Mouse (Mus musculus) CH12F3 (cell line): Measurements from ENCODE around the gene Ikzf5.
"Not testable (repeated sequence)": the region's sequence is repeated elsewhere in the genome, so short reads cannot be mapped to it uniquely, and the experiment has no call there.

ENCODE experiments used
- in situ Hi-C: fragments of 300-500 bp; cut with MboI; formaldehyde crosslinking; loops from 2 replicates; pipeline ENCODE4 v1.14.3; 2020; ENCODE audit warnings: low sequenced_read_pairs

The Ikzf5 gene

GRCm38 (mm10) chr7:131410416-131411058 lies at the start of gene Ikzf5, which contains the start of gene Acadsb:
TSS of gene Ikzf5 (minus strand) at chr7:131410521.
TSS of gene Acadsb (plus strand) at chr7:131410601.
- in situ Hi-C loops, result no loop called here

GRCm38 (mm10) chr7:131456714-131457113 lies 46.4 kb upstream of the Ikzf5 start:
- in situ Hi-C loops, result no loop called here

DNA sequence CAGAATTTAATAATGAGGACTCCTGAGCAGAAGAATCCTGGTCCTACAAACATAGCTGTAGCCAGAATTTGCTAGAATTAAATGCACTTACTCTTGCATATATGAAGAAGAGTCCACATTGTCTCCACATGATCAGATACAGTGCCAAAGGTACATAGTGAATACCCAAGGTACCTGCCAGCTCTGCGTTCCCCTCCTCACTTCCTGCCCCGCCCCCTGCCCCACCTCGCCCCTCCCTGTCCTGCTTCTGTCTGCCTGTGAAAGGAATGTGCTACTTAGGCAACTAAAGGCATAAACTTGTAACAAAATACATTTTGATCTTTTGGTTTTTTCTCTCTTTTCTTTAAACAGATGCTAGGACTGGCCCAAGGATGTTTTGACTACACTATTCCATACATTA lies 26.7 kb upstream of the Ikzf5 start:
- in situ Hi-C loops, result loop anchor here (10.0 kb wide), 1 partner anchor 448 kb away; no protein-coding TSS in a partner anchor

DNA sequence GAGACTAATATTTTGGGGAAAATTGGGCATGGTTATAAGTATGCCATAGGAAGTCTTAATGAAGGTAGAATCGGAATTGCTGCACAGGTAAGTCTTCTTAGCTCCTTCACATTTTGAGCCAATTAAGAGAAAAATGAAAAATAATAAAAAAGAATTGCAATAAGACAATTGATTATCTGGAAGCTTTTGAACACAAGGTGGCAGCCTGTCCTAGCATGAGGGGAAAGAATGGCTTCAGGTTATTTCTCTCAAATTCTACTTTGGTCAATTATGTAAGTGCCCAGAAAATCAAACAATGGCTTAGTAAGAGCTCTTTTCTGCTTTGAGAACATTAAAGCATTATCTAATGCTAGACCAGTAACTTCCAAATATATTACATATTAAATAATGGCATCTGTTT lies 24.0 kb upstream of the Ikzf5 start:
- in situ Hi-C loops, result loop anchor here (10.0 kb wide), 1 partner anchor 451 kb away; no protein-coding TSS in a partner anchor

DNA sequence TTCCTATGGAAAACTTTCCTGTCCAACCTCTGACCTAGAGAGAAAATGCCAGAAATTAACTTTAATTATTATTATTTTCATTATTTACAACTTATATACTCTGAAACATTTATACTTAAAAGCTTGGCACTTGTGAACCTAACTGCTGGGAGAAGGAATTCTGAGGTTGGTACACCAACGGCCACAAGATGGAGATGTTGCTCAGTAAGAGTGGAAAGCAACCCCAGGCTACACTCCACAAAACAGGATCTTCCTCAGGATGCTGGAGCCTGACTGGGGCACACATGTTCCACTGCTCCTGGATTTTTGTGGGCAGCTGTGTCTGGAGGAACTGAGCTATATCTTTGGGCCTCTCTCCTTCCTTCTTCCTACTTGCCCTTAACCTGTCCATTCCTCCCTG lies 21.9 kb upstream of the Ikzf5 start:
- in situ Hi-C loops, result loop anchor here (10.0 kb wide), 1 partner anchor 453 kb away; no protein-coding TSS in a partner anchor

DNA sequence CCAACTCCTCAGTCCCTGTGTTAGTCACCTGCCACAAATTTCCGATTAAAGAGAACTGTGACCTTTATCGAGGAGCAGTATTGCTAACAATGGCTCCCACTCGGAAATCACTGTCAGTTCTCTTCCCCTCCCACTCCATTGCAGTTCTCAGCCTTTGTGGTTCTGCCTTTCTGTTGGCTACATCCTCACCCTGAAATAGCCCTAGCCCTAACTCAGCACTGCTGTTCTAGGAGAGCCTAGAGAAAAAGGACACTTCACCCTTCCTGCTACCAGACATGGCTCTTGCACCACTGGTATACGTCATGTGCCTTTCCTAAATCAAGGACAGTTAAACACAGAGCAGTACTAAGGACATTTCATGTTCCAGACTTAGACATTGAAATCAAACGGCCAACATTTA lies 17.0 kb upstream of the Ikzf5 start:
- in situ Hi-C loops, result no loop called here

DNA sequence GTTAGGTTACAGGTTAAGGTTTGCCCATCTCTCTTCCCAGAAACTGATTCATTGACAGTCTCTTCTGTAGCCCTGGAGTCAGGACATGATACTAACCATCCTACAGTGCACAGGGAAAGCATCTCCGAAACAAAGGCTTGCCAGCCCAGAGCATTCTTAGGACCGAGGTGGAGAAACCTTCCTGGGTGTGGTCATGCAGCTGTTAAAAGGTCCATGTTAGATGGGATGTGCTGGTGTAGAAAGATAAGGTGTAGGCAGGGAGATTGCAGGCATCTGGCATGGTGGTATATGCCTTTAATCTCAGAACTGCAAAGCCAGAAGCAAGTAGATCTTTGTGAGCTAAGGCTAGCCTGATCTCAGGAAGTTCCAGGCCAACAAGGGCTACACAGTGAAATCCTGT lies 14.6 kb upstream of the Ikzf5 start:
- in situ Hi-C loops, result no loop called here

GRCm38 (mm10) chr7:131417605-131418004 lies 7.3 kb upstream of the Ikzf5 start:
- in situ Hi-C loops, result no loop called here

- in situ Hi-C loops, result not testable (repeated sequence)
Measured at GRCm38 (mm10) chr7:131416742-131417141, 6.4 kb upstream of the Ikzf5 start.

GRCm38 (mm10) chr7:131411941-131412270 lies 1.6 kb upstream of the Ikzf5 start:
- in situ Hi-C loops, result no loop called here

DNA sequence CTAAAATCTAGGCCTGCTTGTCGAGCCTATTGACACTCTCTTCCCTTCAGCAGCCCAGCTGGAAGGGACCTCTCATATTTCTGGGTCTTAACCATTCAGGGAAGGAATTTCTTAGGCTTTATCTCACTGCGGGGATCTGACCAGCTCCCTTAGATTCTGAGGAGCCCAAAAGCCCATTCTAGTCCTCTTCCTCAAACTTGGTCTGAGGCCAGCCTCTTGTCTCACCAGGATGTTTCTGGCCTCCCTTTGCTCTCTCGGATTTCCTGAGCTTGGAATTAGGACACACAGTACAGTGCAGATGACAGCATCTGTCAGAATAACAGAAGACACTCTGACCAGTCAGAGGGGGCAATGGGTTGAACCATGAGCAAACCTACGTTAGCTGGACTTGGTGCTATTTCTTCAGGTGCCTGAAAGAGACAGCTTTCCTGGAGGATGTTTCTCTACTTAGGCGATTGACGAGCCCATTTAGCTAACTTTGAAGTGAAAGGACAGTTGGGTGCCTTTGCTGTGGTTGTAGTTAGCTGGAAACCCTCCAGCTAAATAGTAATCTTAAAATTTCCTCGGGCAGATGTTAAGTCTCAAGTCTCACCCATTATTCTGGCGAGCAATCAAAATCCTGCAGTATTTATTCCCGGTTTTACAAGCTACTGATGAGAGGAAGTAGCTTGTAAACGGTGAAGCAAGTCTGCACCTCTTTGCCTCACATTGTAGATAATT lies 1.1 kb upstream of the Ikzf5 start:
- in situ Hi-C loops, result no loop called here

DNA sequence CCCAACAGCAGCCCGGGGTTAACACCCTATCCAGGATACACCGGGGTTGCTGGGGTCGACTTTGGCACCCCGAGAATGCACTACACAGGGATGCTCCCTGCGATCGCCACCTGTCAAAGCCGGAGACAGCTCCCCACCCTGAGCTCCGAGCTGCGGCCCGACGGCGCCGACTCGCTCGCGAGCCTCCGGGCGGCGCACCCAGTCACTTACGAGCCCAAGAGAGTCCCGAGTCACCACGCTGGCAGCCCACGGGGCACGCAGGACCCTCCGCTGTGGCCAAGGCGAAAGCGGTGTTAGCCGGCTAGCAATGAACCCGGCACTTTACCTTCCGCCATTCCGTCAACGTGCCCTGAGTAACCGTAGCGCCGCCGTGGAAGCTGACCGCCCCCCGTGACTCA lies 334 bp downstream of the Ikzf5 start:
- in situ Hi-C loops, result no loop called here

DNA sequence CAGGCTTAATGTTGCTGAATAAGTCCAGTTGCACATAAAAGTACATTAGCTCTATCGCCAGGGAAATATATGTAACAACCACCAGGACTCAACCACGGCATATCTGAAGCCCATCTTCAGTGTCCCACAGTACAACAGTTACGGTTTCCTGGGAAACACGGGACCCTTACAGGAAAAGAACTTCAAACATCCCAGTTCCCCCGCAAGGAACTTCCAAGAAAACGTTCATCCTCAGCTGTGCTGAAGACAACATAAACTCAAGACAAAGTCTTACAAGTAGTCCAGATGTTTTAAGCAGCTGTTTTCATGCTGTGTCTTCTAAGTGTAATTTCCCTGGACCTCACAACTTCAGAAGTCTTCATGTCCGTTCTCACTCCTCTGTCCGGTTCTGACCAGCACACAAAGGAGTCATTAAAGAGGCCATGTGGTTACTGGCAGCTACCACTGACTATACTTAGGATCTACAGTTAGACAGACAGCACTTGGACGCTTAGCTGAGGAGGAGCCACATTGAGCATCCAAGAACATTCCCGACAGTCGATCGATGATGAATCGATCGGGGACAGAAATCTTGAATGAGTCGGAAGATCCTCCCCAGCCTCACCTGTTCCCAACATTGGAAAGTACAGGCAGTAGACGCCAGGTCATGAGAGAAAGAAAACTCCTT lies 867 bp downstream of the Ikzf5 start:
- in situ Hi-C loops, result no loop called here

GRCm38 (mm10) chr7:131391761-131392160 lies 18.6 kb downstream of the Ikzf5 start:
- in situ Hi-C loops, result not testable (repeated sequence)

DNA sequence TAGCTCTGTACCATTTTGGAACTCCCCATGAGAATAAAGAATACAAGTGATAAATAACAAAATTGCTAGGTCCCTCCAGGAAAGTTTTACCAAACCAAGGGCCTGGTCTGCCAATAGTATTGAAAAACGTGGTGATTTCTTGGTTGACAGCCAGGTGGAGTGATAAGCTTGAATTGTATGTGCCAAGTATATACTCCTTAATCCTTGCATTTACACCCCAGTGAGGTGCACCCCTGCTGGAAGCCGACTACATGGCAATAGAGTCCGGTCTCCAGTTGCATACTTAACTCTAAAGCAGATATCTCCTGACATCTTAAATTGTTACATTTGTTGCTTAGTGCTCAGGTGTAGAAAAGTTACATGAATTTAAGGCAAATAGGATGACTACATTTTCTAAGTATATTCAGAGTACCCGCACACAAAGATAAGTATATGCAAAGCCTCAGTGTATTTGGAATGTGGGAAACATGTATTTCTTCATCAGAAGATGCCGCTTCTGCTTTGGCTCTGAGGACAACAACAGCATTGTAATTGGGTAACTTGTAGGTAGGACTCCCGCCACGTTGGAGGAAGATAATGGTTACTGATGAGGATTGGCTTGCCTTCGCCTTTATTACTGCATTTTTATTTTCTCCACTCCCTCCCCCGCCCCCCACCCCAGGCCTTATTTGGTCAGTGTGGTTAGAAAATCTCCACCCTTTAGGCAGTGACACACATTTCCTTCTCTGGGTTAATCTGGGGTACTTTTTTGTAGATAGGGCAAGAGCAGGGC lies 38.3 kb downstream of the Ikzf5 start:
- in situ Hi-C loops, result no loop called here

DNA sequence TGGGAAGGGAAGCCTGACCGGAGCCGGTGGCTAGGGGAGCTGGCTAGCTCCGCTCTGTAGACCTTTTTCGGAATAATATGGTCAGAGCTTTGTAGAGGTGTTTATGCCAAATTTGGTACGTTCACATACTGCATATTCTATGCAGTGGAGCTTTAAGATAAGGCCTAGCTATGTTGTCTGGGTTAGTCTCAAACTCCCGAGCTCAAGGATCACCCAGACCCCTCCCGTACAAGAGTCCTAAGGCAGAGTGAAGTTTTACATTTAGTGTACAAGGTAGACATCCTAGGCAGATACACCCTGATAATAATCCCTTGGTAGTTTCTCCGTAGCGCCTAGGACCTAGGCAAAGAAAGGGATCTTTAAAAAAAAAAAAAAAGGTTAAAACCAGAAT lies 38.9 kb downstream of the Ikzf5 start:
- in situ Hi-C loops, result no loop called here

- in situ Hi-C loops, result no loop called here
Measured at GRCm38 (mm10) chr7:131370648-131371469, 39.5 kb downstream of the Ikzf5 start, which contains the start of gene Pstk. TSS of gene Pstk (plus strand) at chr7:131371141.

DNA sequence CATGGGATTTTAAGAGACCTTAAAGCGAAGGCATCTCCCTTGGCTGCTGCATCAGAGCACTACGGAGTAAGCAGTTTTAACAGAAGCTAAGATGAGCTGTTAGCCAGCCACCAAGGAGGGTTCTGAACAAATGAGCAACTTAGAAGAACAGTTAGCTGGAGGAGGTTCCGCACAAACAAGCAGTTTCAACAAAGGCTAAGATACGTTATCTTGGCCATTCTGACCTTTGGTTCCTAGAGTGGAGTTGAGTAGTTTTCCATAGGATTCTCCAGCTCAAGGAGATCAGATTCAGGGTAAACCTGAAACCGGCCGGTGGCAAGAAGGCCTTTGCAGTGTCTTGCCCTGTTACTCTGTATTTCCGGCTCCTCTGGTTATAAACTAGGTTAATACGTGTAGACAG lies 46.2 kb downstream of the Ikzf5 start:
- in situ Hi-C loops, result no loop called here

- in situ Hi-C loops, result no loop called here
Measured at GRCm38 (mm10) chr7:131362615-131363300, 47.6 kb downstream of the Ikzf5 start, which contains the start of gene 2310057M21Rik. TSS of gene 2310057M21Rik (minus strand) at chr7:131362759.

- in situ Hi-C loops, result no loop called here
Measured at GRCm38 (mm10) chr7:131362269-131362614, 48.1 kb downstream of the Ikzf5 start.
